Mouse (Mus musculus) ES-CJ7 (cell line): ENCODE data around the gene Hoxa4.

Experiments used
- DNase-seq: peaks from one replicate; pipeline ENCODE4 v3.0.0; 2011; ENCODE audit warnings: low read depth, low spot score

The Hoxa4 gene

GRCm38 (mm10) chr6:52228475-52229465 is 37.2 kb upstream of the Hoxa4 start:
- peak; percentile 50 for DNase-seq

DNA sequence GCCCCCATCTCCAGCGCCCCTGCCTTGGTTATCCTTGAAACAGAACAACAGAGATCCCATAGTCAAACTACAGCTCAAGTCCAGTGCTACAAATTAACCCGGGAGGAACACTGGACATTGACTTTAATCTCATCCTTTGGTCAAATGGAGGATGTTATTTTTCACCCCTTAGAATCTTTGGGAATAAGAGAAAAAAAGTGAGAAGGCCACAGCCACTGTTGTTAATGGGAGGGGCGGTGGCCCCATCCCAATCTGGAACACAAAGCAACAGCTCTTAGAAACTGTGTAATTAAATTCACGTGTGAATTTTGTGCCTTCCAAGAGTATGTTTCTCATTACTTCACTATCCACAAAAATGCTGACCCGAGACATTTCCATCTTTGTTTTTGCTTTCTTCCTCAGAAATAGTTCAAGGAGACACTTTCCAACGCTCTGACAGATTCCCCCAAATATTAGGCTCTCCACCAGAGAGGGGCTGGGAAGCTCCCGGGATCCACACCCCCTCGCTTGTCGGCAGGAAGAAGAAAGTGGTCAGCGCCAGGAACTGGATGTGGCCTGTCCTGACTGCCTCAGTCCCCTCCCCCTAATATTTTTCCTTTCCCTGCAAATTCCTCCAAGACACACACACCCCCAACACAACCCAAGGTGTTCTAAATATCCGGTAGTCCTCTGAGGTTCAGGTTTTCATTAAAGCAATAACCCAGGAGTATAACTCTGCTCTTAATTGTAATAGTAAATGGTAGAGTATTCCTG is 36.1 kb upstream of the Hoxa4 start:
- DNase-seq = no peak

DNA sequence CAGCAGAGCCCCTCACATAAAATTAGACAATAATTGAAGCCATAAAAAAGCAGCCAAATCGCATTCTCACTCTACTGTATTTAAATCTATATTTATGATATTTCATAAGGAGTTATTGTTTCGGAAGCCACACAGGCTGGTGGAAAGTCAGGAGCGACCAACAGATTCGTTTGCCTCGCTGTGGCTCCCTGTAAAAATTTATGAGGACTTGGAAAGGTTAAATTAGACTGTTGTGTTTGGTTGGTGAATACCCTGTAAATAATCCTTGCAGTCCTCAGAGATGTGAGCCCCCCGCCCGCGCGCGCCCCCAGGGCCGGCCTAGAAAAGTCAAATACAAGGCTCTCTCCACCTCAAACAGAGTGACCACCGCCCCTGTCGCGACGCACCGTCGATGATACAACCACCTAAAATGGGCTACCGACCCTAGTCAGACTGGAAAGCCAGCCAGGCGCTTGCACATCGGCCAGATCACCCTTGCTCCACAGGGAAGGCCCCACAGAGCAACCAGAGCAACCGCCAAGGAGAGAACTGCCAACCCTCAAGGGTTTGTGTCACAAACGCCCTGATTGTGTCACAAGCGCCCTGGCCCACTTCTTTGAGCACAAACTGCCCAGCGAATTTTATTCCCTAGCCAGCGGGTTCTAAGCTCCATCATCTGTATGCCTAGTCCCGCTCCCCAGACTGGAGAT is 35.2 kb upstream of the Hoxa4 start:
- DNase-seq = peak; percentile 40

DNA sequence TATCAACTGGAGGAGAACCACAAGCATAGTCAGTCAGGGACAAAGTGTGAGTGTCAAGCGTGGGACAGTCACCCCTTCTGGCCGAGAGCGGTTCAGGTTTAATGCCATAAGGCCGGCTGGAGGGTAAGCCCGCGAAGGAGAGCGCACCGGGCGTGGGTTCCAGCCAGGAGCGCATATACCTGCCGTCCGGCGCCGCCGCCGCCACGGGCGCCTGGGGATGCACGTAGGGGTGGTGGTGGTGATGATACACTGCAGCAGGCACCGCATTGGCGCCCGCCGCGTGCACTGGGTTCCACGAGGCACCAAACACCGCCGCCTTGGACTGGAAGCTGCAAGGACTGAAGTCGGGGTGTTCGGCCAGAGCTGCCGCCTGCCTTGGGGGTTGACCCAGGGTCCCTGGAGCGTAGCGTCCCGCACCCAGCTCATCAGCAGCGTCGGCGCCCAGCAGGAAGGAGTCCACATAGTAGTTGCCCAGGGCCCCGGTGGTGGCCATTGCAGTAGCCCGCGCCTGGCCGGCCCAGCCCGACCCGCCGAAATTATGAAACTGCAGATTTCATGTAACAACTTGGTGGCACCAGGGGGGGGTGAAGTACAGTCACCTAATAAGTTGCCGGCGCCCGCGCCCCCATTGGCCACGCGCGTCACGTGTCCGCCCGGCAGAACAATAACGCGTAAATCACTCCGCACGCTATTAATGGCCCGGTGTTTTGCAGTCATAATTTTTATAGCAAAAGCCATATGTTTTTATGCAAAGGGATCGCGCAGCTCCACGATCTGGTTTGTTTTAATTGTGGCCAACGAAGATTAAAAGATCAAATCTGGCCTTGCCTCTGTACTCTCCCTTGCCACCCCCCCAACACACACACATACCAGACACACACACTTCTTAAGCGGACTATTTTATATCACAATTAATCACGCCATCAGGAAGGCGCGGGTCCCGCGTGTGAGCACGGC is 34.3 kb upstream of the Hoxa4 start:
- DNase-seq = peak; percentile 65

DNA sequence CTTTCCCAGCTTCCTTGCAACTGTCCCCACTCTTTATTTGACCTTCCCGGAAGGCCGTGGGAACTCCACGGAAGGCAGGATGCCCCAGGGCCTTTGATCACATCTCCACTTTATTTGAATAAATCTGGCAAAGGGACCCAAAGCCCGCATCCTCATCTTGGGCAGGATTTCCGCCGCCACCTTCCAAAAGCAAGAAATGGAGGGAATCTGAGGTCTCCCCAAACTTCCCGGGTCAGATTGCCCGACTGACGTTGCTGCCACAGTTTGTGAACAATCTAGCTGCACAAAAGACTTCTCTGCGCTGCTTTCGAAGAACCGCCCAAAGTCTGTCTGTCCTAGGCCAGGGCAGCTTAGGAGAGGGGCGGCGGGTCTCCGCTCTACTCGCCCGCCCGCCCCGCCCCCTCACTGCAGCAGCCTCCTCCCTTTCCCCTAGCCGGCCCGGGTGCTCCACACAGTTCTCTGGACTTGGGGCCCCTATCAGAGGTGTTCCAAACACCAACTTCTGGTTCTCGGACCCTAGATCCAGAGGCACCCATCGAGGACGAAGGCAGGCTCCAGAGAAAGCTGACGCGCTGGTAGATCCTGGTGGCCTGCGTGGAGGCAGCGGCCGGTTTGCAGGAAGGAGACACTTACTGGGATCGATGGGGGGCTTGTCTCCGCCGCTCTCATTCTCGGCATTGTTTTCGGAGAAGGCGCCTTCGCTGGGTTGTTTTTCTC is 33.5 kb upstream of the Hoxa4 start:
- DNase-seq = peak; percentile 78

DNA sequence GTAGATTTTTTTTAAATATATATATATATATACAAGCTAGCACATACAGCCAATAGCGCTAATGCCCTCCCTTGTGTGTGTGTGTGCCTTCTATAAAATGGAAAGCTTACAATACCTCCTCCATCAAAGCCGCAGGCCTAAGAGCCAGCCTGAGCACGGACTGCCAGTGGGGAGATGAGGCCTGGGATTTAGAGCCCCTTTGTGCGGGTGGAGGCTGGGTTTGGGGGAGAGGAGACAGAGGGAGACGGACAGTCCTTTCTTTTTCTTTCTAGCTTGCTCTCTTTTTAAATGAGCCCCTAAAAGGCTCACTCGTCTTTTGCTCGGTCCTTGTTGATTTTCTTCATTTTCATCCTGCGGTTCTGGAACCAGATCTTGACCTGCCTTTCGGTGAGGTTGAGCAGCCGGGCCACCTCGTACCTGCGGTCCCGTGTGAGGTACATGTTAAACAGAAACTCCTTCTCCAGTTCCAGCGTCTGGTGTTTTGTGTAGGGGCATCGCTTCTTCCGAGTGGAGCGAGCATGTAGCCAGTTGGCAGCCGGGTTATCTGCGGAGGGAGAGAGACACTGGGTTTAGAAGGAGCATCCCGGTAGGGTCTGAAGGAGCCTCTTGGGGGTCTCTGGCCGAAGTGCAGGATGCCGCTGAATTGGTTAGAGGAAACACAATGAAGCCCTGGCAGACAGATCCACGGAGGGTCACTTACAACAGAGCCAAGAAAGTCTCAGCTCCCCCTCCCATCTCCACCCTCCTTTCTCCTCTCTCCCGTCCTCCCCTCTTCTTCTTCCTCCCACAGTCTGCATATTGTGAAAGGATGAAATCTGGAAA is 32.6 kb upstream of the Hoxa4 start:
- DNase-seq = peak; percentile 41

DNA sequence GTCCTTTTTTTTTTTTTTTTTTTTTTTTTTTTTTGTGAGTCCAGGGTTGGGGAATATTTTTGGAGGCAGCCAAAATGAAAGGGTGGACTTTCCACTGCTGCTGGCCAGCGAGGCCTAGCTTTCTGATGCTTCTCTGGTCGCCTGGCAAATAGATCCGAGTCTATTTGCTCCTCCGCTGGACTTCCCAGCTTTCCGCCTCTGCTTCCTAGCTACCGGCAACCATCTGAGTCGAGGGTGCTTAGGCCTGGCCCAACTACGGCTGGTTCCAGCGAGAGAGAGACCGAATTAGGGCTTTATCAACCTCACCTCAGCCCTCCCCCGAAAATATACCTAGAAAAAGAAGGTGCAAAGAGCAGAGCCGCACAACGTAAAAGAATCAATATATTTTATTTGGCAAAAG is 31.2 kb upstream of the Hoxa4 start:
- no peak for DNase-seq

- peak; percentile 16 for DNase-seq
Observed at GRCm38 (mm10) chr6:52221993-52222685, 30.6 kb upstream of the Hoxa4 start.

GRCm38 (mm10) chr6:52221337-52221992 is 29.9 kb upstream of the Hoxa4 start, which contains the start of gene Hoxa7:
Gene Hoxa7 (minus strand): TSS chr6:52221854.
- peak; percentile 93 for DNase-seq

DNA sequence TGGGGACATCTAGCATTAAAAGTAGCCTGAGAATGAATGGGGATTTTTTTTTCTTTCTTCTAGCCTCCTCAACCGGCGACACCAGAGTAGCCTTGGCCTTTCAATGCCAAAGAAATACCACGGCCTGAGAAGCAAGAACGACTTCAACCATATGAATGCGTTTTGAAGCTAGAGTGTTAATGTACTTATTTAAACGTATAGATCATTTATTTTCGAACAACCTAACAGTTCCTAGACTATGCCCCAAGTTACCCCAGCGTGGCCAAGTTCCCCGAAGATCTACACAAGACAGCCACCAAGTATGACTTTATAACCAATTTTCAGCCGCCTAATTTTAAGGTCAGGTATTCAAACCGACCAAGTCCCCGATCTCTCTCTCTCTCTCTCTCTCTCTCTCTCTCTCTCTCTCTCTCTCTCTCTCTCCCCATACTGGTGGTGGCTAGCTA is 29.3 kb upstream of the Hoxa4 start:
- DNase-seq = no peak

DNA sequence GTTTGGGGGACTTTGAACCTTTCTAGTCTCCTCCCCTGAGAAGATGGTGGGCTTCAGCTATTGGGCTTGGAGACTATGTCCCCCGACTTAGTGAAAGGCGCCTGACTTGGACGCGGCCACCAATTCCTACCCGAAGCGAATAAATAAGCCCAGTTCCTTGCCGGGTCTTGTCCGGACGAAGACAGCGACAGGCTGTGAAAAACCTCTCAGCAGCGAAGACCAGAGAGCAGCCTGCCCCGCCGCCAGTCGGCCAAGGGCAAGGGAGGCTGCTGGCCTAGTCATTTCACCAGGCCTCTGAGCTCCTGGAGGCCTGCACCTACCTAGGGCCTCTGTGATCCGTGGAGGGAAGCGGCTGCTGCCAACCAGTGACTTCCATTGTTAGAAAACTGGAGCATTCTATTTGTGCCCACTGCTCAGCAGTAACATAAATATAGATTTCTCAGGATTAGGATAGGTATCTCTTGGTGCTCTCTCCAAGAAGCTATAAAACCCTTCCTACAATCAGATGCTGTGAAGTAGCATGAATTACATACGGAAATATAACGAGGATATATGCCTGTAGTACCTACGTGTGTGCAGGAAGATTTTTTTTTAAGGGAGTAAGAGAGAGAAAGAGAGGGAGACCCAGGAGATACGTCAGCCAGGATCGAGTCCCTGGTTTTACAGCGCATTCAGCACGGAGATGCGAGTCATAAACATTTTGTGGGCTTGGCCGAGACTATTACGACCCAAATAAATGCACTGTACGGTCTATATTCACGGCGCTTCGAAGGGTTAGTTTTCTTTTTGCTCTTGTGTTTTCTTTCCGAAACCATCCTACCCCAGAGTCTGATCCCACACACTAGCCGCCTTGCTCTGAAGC is 28.7 kb upstream of the Hoxa4 start:
- DNase-seq = no peak

- no peak for DNase-seq
Observed at GRCm38 (mm10) chr6:52219234-52219942, 27.8 kb upstream of the Hoxa4 start.

GRCm38 (mm10) chr6:52218643-52219215 is 27.2 kb upstream of the Hoxa4 start:
- no peak for DNase-seq

DNA sequence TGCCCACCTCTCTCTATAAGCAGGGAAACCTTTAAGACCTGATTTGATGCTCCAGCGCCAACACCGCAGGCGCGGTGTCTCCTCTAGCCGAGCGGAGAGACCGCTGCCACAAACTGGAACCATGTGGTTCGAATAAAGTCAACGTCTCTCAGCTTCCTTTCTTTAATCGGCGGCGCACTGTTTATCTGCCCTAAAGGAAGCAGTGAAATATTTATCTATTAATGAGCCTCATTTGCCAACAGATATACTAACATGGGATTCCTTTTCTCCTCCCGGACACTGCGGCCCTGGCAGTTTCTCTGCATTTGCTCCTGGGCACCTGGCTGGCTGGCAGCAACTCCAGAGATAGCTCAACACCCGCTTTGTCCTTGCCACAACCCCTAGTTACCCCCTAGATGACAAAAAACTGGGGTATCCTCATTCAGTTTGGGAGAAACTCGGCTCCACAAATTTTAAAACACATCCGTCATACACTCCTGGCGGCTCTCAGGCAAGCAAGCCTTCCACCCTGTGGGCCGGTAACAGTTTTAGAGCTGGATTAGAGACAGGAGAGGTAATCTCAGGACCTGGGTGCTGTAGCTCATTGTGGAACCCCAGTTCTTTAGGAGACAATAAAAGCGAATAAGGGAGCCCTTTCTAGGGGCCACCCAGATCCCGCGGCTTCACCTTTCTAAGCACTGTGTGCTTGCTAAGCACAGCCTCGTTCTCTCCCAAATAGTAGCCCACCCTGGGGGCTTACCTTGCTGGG is 26.5 kb upstream of the Hoxa4 start:
- peak; percentile 36 for DNase-seq

- peak; percentile 82 for DNase-seq
Observed at GRCm38 (mm10) chr6:52217459-52217768, 25.9 kb upstream of the Hoxa4 start.
